Mouse (Mus musculus): Measurements from ENCODE around the gene Ptprn2. TPM values are rescaled to one million over a fixed set of nuclear protein-coding genes. Genes with fewer than 3 reads are reported as not detected.

The Ptprn2 gene
- polyA plus RNA-seq, 1 experiment: 1.2 TPM

GRCm38 (mm10) chr12:117150611-117151395 is 665.3 kb downstream of the Ptprn2 start:
- Histone ChIP-seq H3K27ac (ENCODE audit: control insufficient read depth, insufficient read depth, low read length) (no peak overlapping the region), H3K4me3 (ENCODE audit: control insufficient read depth, insufficient read depth, low read length) (no peak overlapping the region), H3K4me1 (replicated peaks; ENCODE audit: control insufficient read depth, insufficient read depth, low read length) (0 out of 2 replicates have a peak, but pooled peaks cover 2% of the 10 kb centered on the region), H3K36me3 (ENCODE audit: control insufficient read depth, insufficient read depth, low read length) (no peaks in the 10 kb centered on the region), H3K27me3 (ENCODE audit: control insufficient read depth, insufficient read depth, low read length) (no peaks in the 10 kb centered on the region; the same call in 1 of the 2 replicates)
- TF ChIP-seq CTCF (IDR thresholded peaks at IDR 0.05; ENCODE audit: borderline replicate concordance, control insufficient read depth, extremely low read depth, insufficient read depth, low read length, poor library complexity) (no peak), POLR2A (IDR thresholded peaks at IDR 0.05; ENCODE audit: control insufficient read depth, extremely low read depth, insufficient read depth, low read length, poor library complexity) (no peak)
- DNase-seq: no peak
- 12% methylated on average over 33 of the region's 33 CpGs for WGBS

DNA sequence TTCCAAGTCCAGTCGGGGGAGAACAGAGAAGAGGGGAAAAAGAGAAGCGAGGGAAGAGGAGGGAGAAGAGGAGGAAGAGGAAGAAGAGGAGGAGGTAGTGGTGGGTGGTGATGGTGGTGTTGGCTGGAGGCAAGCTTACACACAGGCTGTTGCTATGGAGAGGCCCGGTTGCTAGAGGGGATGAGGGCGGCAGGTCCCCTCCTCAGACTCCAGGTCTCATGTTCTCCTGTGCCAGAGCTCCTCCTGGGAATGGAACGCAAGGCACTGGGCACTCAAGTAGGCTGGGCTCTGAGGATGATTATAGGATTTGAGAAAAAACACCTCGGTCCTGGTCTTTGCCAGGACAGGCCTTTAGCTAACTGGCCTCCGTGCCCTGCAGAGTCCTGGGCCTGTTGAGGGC is 666.1 kb downstream of the Ptprn2 start:
- TF ChIP-seq POLR2A (IDR thresholded peaks at IDR 0.05; ENCODE audit: control insufficient read depth, extremely low read depth, insufficient read depth, low read length, poor library complexity) (no peak), CTCF (IDR thresholded peaks at IDR 0.05; ENCODE audit: borderline replicate concordance, control insufficient read depth, extremely low read depth, insufficient read depth, low read length, poor library complexity) (no peak)
- Histone ChIP-seq H3K27ac (ENCODE audit: control insufficient read depth, insufficient read depth, low read length) (no peak overlapping the region), H3K36me3 (ENCODE audit: control insufficient read depth, insufficient read depth, low read length) (no peaks in the 10 kb centered on the region), H3K4me1 (replicated peaks; ENCODE audit: control insufficient read depth, insufficient read depth, low read length) (0 out of 2 replicates have a peak, but pooled peaks cover 2% of the 10 kb centered on the region), H3K27me3 (ENCODE audit: control insufficient read depth, insufficient read depth, low read length) (no peaks in the 10 kb centered on the region; the same call in 1 of the 2 replicates), H3K4me3 (ENCODE audit: control insufficient read depth, insufficient read depth, low read length) (no peak overlapping the region)
- 15% methylated on average over 7 of the region's 7 CpGs for WGBS
- no peak for DNase-seq

GRCm38 (mm10) chr12:117152366-117153165 is 667.0 kb downstream of the Ptprn2 start:
- no peak overlapping the region for H3K4me3 ChIP-seq (ENCODE audit: control insufficient read depth, insufficient read depth, low read length)
- DNase-seq: no peak
- peaks cover under 1% of the 10 kb centered on the region; the same call in 1 of the 2 replicates for H3K27me3 ChIP-seq (ENCODE audit: control insufficient read depth, insufficient read depth, low read length)
- no peaks in the 10 kb centered on the region for H3K36me3 ChIP-seq (ENCODE audit: control insufficient read depth, insufficient read depth, low read length)
- TF ChIP-seq POLR2A (IDR thresholded peaks at IDR 0.05; ENCODE audit: control insufficient read depth, extremely low read depth, insufficient read depth, low read length, poor library complexity): no peak
- no peak for TF ChIP-seq CTCF (IDR thresholded peaks at IDR 0.05; ENCODE audit: borderline replicate concordance, control insufficient read depth, extremely low read depth, insufficient read depth, low read length, poor library complexity)
- no peak overlapping the region for H3K27ac ChIP-seq (ENCODE audit: control insufficient read depth, insufficient read depth, low read length)
- H3K4me1 ChIP-seq (replicated peaks; ENCODE audit: control insufficient read depth, insufficient read depth, low read length): peaks cover 2% of the 10 kb centered on the region; the same call in 1 of the 2 replicates
- 8% methylated on average over 28 of the region's 28 CpGs for whole genome bisulfite sequencing

DNA sequence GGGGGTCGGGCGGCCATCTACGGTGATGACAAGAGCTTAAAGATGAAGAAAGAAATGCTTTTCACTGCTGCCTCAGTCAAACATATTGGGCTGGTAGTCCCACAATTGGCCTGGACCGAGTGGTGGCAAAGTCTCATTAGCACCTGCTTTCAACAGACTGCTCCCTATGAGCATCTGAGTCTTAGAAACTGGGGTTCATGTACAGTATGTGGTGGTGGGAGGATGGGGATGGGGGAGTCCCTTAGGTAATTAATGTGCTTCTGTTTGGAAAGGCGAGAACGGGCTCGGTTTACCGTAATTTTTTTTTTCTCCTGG is 667.6 kb downstream of the Ptprn2 start:
- H3K27ac ChIP-seq (ENCODE audit: control insufficient read depth, insufficient read depth, low read length): no peak overlapping the region
- H3K27me3 ChIP-seq (ENCODE audit: control insufficient read depth, insufficient read depth, low read length): peaks cover 2% of the 10 kb centered on the region; the same call in 1 of the 2 replicates
- DNase-seq: no peak
- WGBS: 6% methylated on average over 8 of the region's 8 CpGs
- TF ChIP-seq POLR2A (IDR thresholded peaks at IDR 0.05; ENCODE audit: control insufficient read depth, extremely low read depth, insufficient read depth, low read length, poor library complexity) (no peak), CTCF (IDR thresholded peaks at IDR 0.05; ENCODE audit: borderline replicate concordance, control insufficient read depth, extremely low read depth, insufficient read depth, low read length, poor library complexity) (no peak)
- H3K36me3 ChIP-seq (ENCODE audit: control insufficient read depth, insufficient read depth, low read length): no peaks in the 10 kb centered on the region
- no peak overlapping the region for H3K4me3 ChIP-seq (ENCODE audit: control insufficient read depth, insufficient read depth, low read length)
- H3K4me1 ChIP-seq (replicated peaks; ENCODE audit: control insufficient read depth, insufficient read depth, low read length): peaks cover 7% of the 10 kb centered on the region

- Histone ChIP-seq H3K4me1 (replicated peaks; ENCODE audit: control insufficient read depth, insufficient read depth, low read length) (peaks cover 7% of the 10 kb centered on the region), H3K36me3 (ENCODE audit: control insufficient read depth, insufficient read depth, low read length) (no peaks in the 10 kb centered on the region), H3K27me3 (ENCODE audit: control insufficient read depth, insufficient read depth, low read length) (peaks cover 2% of the 10 kb centered on the region), H3K4me3 (ENCODE audit: control insufficient read depth, insufficient read depth, low read length) (no peak overlapping the region; the same call in 1 of the 2 replicates), H3K27ac (ENCODE audit: control insufficient read depth, insufficient read depth, low read length) (no peak overlapping the region)
- TF ChIP-seq CTCF (IDR thresholded peaks at IDR 0.05; ENCODE audit: borderline replicate concordance, control insufficient read depth, extremely low read depth, insufficient read depth, low read length, poor library complexity): no peak
- no peak for TF ChIP-seq POLR2A (IDR thresholded peaks at IDR 0.05; ENCODE audit: control insufficient read depth, extremely low read depth, insufficient read depth, low read length, poor library complexity)
- no peak for DNase-seq
- 1% methylated on average over 73 of the region's 73 CpGs for WGBS
These were observed 668.3 kb downstream of the Ptprn2 start for GRCm38 (mm10) chr12:117153671-117154355.
